Mouse (Mus musculus): ENCODE results near the gene Dcakd.

DNA sequence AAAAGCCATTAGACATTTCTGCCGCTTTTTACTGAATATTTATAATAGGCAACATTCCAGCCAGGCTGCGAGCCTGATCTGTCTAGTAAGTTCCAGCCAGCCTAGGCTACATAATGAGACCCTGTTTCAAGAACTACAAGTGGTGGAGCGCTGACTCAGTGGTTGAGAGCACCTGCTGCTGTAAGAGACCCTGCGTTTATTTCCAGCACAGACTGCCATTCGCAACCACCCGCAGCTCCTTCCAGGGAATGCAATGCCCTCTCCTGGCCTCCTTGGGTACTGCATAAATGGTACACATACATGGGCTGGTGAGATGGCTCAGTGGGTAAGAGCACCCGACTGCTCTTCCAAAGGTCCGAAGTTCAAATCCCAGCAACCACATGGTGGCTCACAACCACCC is 18.9 kb downstream of the Dcakd start:
- TF ChIP-seq CTCF (IDR thresholded peaks at IDR 0.05; ENCODE audit: borderline replicate concordance, insufficient read depth, low read depth, low read length) = peak; percentile 11; the same call in 1 of the 2 replicates
- TF ChIP-seq POLR2A (IDR thresholded peaks at IDR 0.05; ENCODE audit: borderline replicate concordance, insufficient read depth, low read length) = no peak

Measured in cerebellum, adult 2 months (tissue).